In genomic region chr4:49844274-49844827, GRCm38 (mm10) we compare ENCODE assay signal across 7 mouse cellular contexts. TPM values are rescaled to one million over a fixed set of nuclear protein-coding genes. Genes with fewer than 3 reads are reported as not detected.
DNase-seq lines count a peak whose midpoint lies in the region; ATAC-seq lines count a peak whose summit lies in the region.

No protein-coding gene starts in this region.

- H3K27me3 ChIP-seq in embryonic facial prominence, embryonic 13.5 days: peaks cover 62% of the 10 kb centered on the region
- peaks cover 32% of the 10 kb centered on the region for H3K27me3 ChIP-seq in intestine, embryonic 15.5 days (replicated peaks)
- H3K27me3 ChIP-seq in neural tube, embryonic 12.5 days (replicated peaks): peaks cover 34% of the 10 kb centered on the region

- H3K4me3 ChIP-seq in embryonic facial prominence, embryonic 13.5 days: peak overlapping the region; percentile 58
- H3K4me3 ChIP-seq in intestine, embryonic 15.5 days (replicated peaks): peak overlapping the region; percentile 48
- H3K4me3 ChIP-seq in neural tube, embryonic 12.5 days: peak overlapping the region; percentile 52

- no peaks in the 10 kb centered on the region for H3K9me3 ChIP-seq in embryonic facial prominence, embryonic 13.5 days
- H3K9me3 ChIP-seq in intestine, embryonic 15.5 days: no peaks in the 10 kb centered on the region
- no peaks in the 10 kb centered on the region for H3K9me3 ChIP-seq in neural tube, embryonic 12.5 days

- peak overlapping the region; percentile 96 for H3K4me2 ChIP-seq in embryonic facial prominence, embryonic 13.5 days
- peak overlapping the region; percentile 97 for H3K4me2 ChIP-seq in intestine, embryonic 15.5 days (replicated peaks)
- peak overlapping the region; percentile 90 for H3K4me2 ChIP-seq in neural tube, embryonic 12.5 days (replicated peaks)

- H3K4me1 ChIP-seq in embryonic facial prominence, embryonic 13.5 days: peaks cover 12% of the 10 kb centered on the region
- H3K4me1 ChIP-seq in intestine, embryonic 15.5 days (replicated peaks): peaks cover 13% of the 10 kb centered on the region
- H3K4me1 ChIP-seq in neural tube, embryonic 12.5 days: peaks cover 14% of the 10 kb centered on the region

- peak; percentile 15 for DNase-seq in layer of hippocampus, adult 11-12 months (ENCODE audit: low spot score)
- DNase-seq in layer of hippocampus, adult 8-10 months (ENCODE audit: low spot score in 2 of 2): no peak
- DNase-seq in thymus, postnatal 0 days (ENCODE audit: low spot score): no peak
- DNase-seq in thymus, postnatal 4 days: no peak

- no peaks in the 10 kb centered on the region for H3K36me3 ChIP-seq in embryonic facial prominence, embryonic 13.5 days
- H3K36me3 ChIP-seq in intestine, embryonic 15.5 days: no peaks in the 10 kb centered on the region
- no peaks in the 10 kb centered on the region for H3K36me3 ChIP-seq in neural tube, embryonic 12.5 days

- no peak overlapping the region for H3K27ac ChIP-seq in embryonic facial prominence, embryonic 13.5 days
- no peak overlapping the region for H3K27ac ChIP-seq in intestine, embryonic 15.5 days
- no peak overlapping the region for H3K27ac ChIP-seq in neural tube, embryonic 12.5 days

- peak; percentile 46; the same call in 1 of the 2 replicates for ATAC-seq in embryonic facial prominence, embryonic 13.5 days (ENCODE audit: insufficient number of reproducible peaks, insufficient read depth, low FRiP score, low TSS enrichment, low read depth)
- no peak for ATAC-seq in intestine, embryonic 15.5 days
- peak; percentile 51 for ATAC-seq in neural tube, embryonic 12.5 days (ENCODE audit: low FRiP score, low read depth)

- 2% methylated on average over 33 of the region's 33 CpGs for WGBS in embryonic facial prominence, embryonic 13.5 days
- 3% methylated on average over 33 of the region's 33 CpGs for WGBS in intestine, embryonic 15.5 days
- WGBS in neural tube, embryonic 12.5 days: 3% methylated on average over 33 of the region's 33 CpGs

- H3K9ac ChIP-seq in embryonic facial prominence, embryonic 13.5 days: peak overlapping the region; percentile 65
- H3K9ac ChIP-seq in intestine, embryonic 15.5 days: no peak overlapping the region
- peak overlapping the region; percentile 51 for H3K9ac ChIP-seq in neural tube, embryonic 12.5 days

RNA-seq across cellular contexts. Expression of gene Grin3a, which starts 1.2 kb away (rescaled TPM):
- 10 to 100 TPM; 32.5 to 34.5 (median 33.4) TPM for total RNA-seq in layer of hippocampus, adult 8-10 months (2022)
- polyA plus RNA-seq in embryonic facial prominence, embryonic 13.5 days (2015; fragmentation: Nextera tagmentation; extraction: Ambion mirVana): 1.4 and 2.0 TPM in 2 replicates
- polyA plus RNA-seq in intestine, embryonic 15.5 days (2015; fragmentation: Nextera tagmentation; extraction: Ambion mirVana): 0.68 and 1.0 TPM in 2 replicates
- 4.6 and 4.9 TPM in 2 replicates for polyA plus RNA-seq in neural tube, embryonic 12.5 days (2016; fragmentation: Nextera tagmentation; extraction: Ambion mirVana)
- 0.04 and 0.10 TPM in 2 replicates for polyA plus RNA-seq in thymus, postnatal 0 days (2015; fragmentation: Nextera tagmentation; extraction: Ambion mirVana)
